ENCODE assay signal across 17 mouse cellular contexts in the genomic region with DNA sequence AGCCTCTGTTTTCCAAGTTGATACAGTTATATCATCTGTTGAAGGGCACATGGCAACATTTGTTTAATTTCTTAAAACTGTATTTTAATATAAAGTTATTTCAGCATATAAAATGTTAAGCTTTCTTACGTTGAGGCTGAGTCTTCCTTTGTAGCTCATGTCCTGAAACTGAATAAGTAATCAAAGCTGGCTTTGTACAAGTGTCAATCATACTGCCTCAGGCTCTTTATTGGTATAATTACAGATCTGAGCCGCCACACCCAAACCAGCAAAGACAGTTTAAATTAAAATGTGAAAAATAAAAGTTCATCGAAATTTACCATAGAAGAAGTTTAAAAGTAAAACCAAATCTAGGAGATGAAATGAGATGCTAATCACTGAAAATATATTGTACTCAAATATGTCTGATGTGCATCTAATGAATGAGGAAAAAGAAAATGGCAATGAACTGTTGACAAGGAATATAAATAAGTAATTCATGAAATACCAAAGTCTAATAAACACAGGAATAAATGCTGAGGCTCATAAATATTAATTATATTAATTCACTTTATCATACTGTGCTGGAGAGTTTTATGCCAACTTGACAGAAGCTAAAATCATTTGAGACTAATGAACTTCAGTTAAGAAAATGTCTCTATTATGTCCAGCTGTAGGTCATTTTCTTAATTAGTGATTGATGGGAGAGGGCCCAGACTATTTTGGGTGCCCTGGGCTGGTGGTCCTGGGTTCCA.
A peak's percentile ranks its signal among the peaks of the same experiment; 100 is the strongest.
DNase-seq lines count a peak whose midpoint lies in the region; ATAC-seq and TF ChIP-seq lines count a peak whose summit lies in the region.
"Had no signal": no experiment of that assay in that cellular context is flagged by ENCODE, and none has a peak within 500 bp of the region (broad histone marks: within the 10 kb centered on the region; RNA-seq: fewer than 3 reads in every experiment).

No protein-coding gene starts in this region.

- no peaks in the 10 kb centered on the region for H3K4me1 ChIP-seq in forebrain, embryonic 14.5 days (ENCODE audit: control insufficient read depth, insufficient read depth, low read length)
- 0 out of 2 replicates have a peak, but pooled peaks cover 2% of the 10 kb centered on the region for H3K4me1 ChIP-seq in forebrain, embryonic 15.5 days
- no peaks in the 10 kb centered on the region for H3K4me1 ChIP-seq in hindbrain, embryonic 11.5 days (replicated peaks; ENCODE audit: control insufficient read depth, insufficient read depth, low read length)
- no peaks in the 10 kb centered on the region for H3K4me1 ChIP-seq in hindbrain, embryonic 10.5 days (replicated peaks)
- H3K4me1 ChIP-seq: embryonic facial prominence, embryonic 10.5 days; embryonic facial prominence, embryonic 12.5 days had no signal

- H3K9me3 ChIP-seq in forebrain, embryonic 14.5 days (replicated peaks; ENCODE audit: control insufficient read depth, low read length): no peaks in the 10 kb centered on the region
- no peaks in the 10 kb centered on the region for H3K9me3 ChIP-seq in forebrain, embryonic 15.5 days
- H3K9me3 ChIP-seq in hindbrain, embryonic 11.5 days (ENCODE audit: control insufficient read depth, low read length): no peaks in the 10 kb centered on the region
- no peaks in the 10 kb centered on the region for H3K9me3 ChIP-seq in hindbrain, embryonic 10.5 days
- H3K9me3 ChIP-seq: embryonic facial prominence, embryonic 10.5 days; embryonic facial prominence, embryonic 12.5 days had no signal

- TF ChIP-seq CTCF in brain, embryonic 14.5 days (IDR thresholded peaks at IDR 0.05; ENCODE audit: borderline replicate concordance, extremely low read depth, insufficient read depth, insufficient read length): no peak

- no peaks in the 10 kb centered on the region for H3K36me3 ChIP-seq in forebrain, embryonic 14.5 days (ENCODE audit: control insufficient read depth, insufficient read depth, low read length)
- no peaks in the 10 kb centered on the region for H3K36me3 ChIP-seq in forebrain, embryonic 15.5 days
- no peaks in the 10 kb centered on the region for H3K36me3 ChIP-seq in hindbrain, embryonic 11.5 days (ENCODE audit: control insufficient read depth, insufficient read depth, low read length)
- H3K36me3 ChIP-seq in hindbrain, embryonic 10.5 days: no peaks in the 10 kb centered on the region
- H3K36me3 ChIP-seq: embryonic facial prominence, embryonic 10.5 days; embryonic facial prominence, embryonic 12.5 days had no signal

- no peak overlapping the region for H3K9ac ChIP-seq in forebrain, embryonic 14.5 days (ENCODE audit: low read length)
- no peak overlapping the region for H3K9ac ChIP-seq in forebrain, embryonic 15.5 days (replicated peaks)
- no peak overlapping the region for H3K9ac ChIP-seq in hindbrain, embryonic 11.5 days (ENCODE audit: low read depth, low read length)
- H3K9ac ChIP-seq: embryonic facial prominence, embryonic 12.5 days; forebrain, postnatal 0 days had no signal

- no peak overlapping the region for H3K4me3 ChIP-seq in forebrain, embryonic 14.5 days (ENCODE audit: low read depth, low read length)
- no peak overlapping the region for H3K4me3 ChIP-seq in forebrain, embryonic 15.5 days
- H3K4me3 ChIP-seq in hindbrain, embryonic 11.5 days (ENCODE audit: low read depth, low read length): no peak overlapping the region
- no peak overlapping the region for H3K4me3 ChIP-seq in hindbrain, embryonic 10.5 days
- H3K4me3 ChIP-seq: embryonic facial prominence, embryonic 10.5 days; embryonic facial prominence, embryonic 12.5 days had no signal

- ATAC-seq in forebrain, embryonic 14.5 days: peak; percentile 72
- ATAC-seq in forebrain, embryonic 15.5 days (replicated peaks): no peak; the same call in 1 of the 2 replicates
- peak; percentile 27; the same call in 1 of the 2 replicates for ATAC-seq in hindbrain, embryonic 11.5 days (ENCODE audit: low FRiP score)
- ATAC-seq: forebrain, postnatal 0 days had no signal

- H3K27me3 ChIP-seq in forebrain, embryonic 14.5 days (replicated peaks; ENCODE audit: control insufficient read depth, insufficient read depth, low read length): no peaks in the 10 kb centered on the region
- H3K27me3 ChIP-seq in forebrain, embryonic 15.5 days: no peaks in the 10 kb centered on the region
- H3K27me3 ChIP-seq in hindbrain, embryonic 11.5 days (ENCODE audit: control insufficient read depth, insufficient read depth, low read length): no peaks in the 10 kb centered on the region
- H3K27me3 ChIP-seq in hindbrain, embryonic 10.5 days (ENCODE audit: insufficient read depth, poor library complexity, severe bottlenecking): no peaks in the 10 kb centered on the region
- H3K27me3 ChIP-seq: embryonic facial prominence, embryonic 12.5 days had no signal

- no peak for TF ChIP-seq POLR2A in brain, embryonic 14.5 days (IDR thresholded peaks at IDR 0.05; ENCODE audit: borderline replicate concordance, extremely low read depth, insufficient read depth, insufficient read length, poor library complexity, severe bottlenecking)

- WGBS in forebrain, embryonic 14.5 days: 43% methylated on average over 3 of the region's 3 CpGs
- 47% methylated on average over 3 of the region's 3 CpGs for WGBS in forebrain, embryonic 15.5 days
- 62% methylated on average over 3 of the region's 3 CpGs for WGBS in hindbrain, embryonic 11.5 days
- 59% methylated on average over 3 of the region's 3 CpGs for WGBS in hindbrain, embryonic 10.5 days

- no peak overlapping the region for H3K27ac ChIP-seq in forebrain, embryonic 14.5 days (ENCODE audit: low read depth, low read length)
- no peak overlapping the region for H3K27ac ChIP-seq in forebrain, embryonic 15.5 days (replicated peaks)
- H3K27ac ChIP-seq in hindbrain, embryonic 11.5 days (ENCODE audit: low read depth, low read length): no peak overlapping the region
- no peak overlapping the region for H3K27ac ChIP-seq in hindbrain, embryonic 10.5 days
- H3K27ac ChIP-seq: embryonic facial prominence, embryonic 10.5 days; embryonic facial prominence, embryonic 12.5 days had no signal

- DNase-seq in forebrain, embryonic 14.5 days (ENCODE audit: low spot score): peak; percentile 29
- no peak for DNase-seq in hindbrain, embryonic 11.5 days (ENCODE audit: low spot score)
- no peak for DNase-seq in hindbrain, embryonic 10.5 days (ENCODE audit: low spot score)
- DNase-seq in brain, embryonic 14.5 days (ENCODE audit: low read depth): peak; percentile 39
- no peak for DNase-seq in kidney, adult 8-10 months
- DNase-seq: adrenal gland, adult 2 months; adrenal gland, postnatal 10 days; adrenal gland, postnatal 25 days; cerebellum, adult 11-12 months; cerebellum, adult 2 months; cerebellum, adult 9-10 months; cerebellum, postnatal 10 days; cerebellum, postnatal 25 days; forebrain, postnatal 0 days had no signal

- no peak overlapping the region for H3K4me2 ChIP-seq in forebrain, embryonic 14.5 days (ENCODE audit: low read length)
- H3K4me2 ChIP-seq in forebrain, embryonic 15.5 days (replicated peaks): no peak overlapping the region
- no peak overlapping the region for H3K4me2 ChIP-seq in hindbrain, embryonic 11.5 days (replicated peaks; ENCODE audit: low read depth, low read length)
- H3K4me2 ChIP-seq: embryonic facial prominence, embryonic 12.5 days had no signal

Comparison
In these comparisons a context has a peak if more than half of its experiments do, and no peak if none do; other contexts are left out.
1. DNase-seq: peak in forebrain, embryonic 14.5 days (single experiment) and brain, embryonic 14.5 days (single experiment); none in hindbrain, embryonic 11.5 days (single experiment), hindbrain, embryonic 10.5 days (single experiment) and kidney, adult 8-10 months (0 of 2).